Mouse (Mus musculus) embryonic fibroblast, embryonic 13.5 days (primary cell): ENCODE measurements around the gene Vrk1. TPM values are rescaled to one million over a fixed set of nuclear protein-coding genes. Genes with fewer than 3 reads are reported as not detected.

ENCODE experiments used
- H3K27ac ChIP-seq: 2 replicates; pipeline ENCODE4 v1.5.1; 2012; ENCODE audit warnings: low read length, control low read depth, inconsistent platforms; ENCODE audit not compliant: insufficient read depth
- H3K4me1 ChIP-seq: 2 replicates; pipeline ENCODE4 v1.6.1; 2011; ENCODE audit warnings: low read length; ENCODE audit not compliant: control insufficient read depth, insufficient read depth
- H3K4me3 ChIP-seq: 2 replicates; pipeline ENCODE4 v1.5.1; 2011; ENCODE audit warnings: mild to moderate bottlenecking, control low read depth, low read length; ENCODE audit not compliant: insufficient read depth
- CTCF ChIP-seq: IDR thresholded peaks from 2 replicates; pipeline ENCODE4 v1.5.1; 2011; ENCODE audit warnings: mild to moderate bottlenecking, control low read depth, low read length, moderate library complexity, borderline replicate concordance; ENCODE audit not compliant: insufficient read depth
- POLR2A ChIP-seq: IDR thresholded peaks from 2 replicates; pipeline ENCODE4 v1.6.1; 2011; ENCODE audit warnings: low read depth, mild to moderate bottlenecking, control low read depth, low read length, moderate library complexity
- polyA plus RNA-seq: library from polyadenylated mRNA; stranded (reverse); fragments of >200 nt; gene quantifications from 2 replicates; pipeline ENCODE4 v1.2.4, GENCODE M21; 2011; ENCODE audit warnings: low read depth; ENCODE audit not compliant: missing spikeins, insufficient read length

The Vrk1 gene
- 18.9 and 28.2 TPM in 2 replicates for polyA plus RNA-seq

GRCm38 (mm10) chr12:106010065-106010915, at the start of gene Vrk1:
Gene Vrk1, plus strand, starts transcription at chr12:106010228.
- H3K27ac ChIP-seq = no peak within 1 kb of the TSS
- H3K4me1 ChIP-seq = no peaks in the 10 kb centered on the region
- H3K4me3 ChIP-seq = peak within 1 kb of the TSS; percentile 98
- TF ChIP-seq POLR2A (peak; percentile 57), CTCF (no peak)

GRCm38 (mm10) chr12:105960592-105961330, 49.3 kb upstream of the Vrk1 start:
- Histone ChIP-seq H3K4me1 (no peaks in the 10 kb centered on the region), H3K27ac (no peak overlapping the region), H3K4me3 (no peak overlapping the region)
- TF ChIP-seq POLR2A = no peak
- TF ChIP-seq CTCF = no peak

- no peak overlapping the region for H3K27ac ChIP-seq
Observed at GRCm38 (mm10) chr12:105961667-105962066, 48.4 kb upstream of the Vrk1 start.

GRCm38 (mm10) chr12:105962103-105963011, 47.7 kb upstream of the Vrk1 start:
- TF ChIP-seq CTCF = peak; percentile 98
- no peak for TF ChIP-seq POLR2A
- Histone ChIP-seq H3K27ac (no peak overlapping the region), H3K4me3 (peak overlapping the region; percentile 46)

More at GRCm38 (mm10) chr12:105961667-105962066, 48.4 kb upstream of the Vrk1 start:
- Histone ChIP-seq H3K4me1 (no peaks in the 10 kb centered on the region), H3K4me3 (no peak overlapping the region)
- no peak for TF ChIP-seq POLR2A
- TF ChIP-seq CTCF = no peak

DNA sequence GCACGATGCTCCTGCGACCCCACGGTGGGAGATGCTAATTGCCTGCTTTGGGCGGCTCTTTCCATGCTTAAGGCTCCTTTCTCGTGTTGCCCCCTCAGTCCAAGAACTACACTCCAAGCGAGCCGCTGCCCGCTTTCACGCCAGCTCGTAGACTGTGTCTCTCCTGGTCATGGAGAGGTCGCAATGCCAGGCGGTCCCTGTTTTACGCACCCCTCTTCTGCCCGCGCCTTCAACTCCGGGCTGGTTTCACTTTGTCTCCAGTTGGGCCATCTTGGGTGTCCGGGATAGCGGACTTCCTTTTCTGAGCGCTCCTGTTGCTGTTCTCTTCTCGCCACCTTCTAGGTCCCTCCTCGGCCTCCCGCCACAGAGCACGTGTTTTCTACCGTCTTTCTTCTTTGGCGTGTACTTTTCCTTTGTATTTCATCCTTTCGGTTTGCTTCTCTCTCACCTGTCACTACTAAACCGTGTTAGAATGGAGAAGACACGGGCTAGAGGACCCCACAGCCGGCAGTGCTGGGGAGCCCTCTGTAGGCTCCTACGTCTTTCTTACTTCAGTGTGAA, 46.9 kb upstream of the Vrk1 start:
- Histone ChIP-seq H3K27ac (no peak overlapping the region), H3K4me3 (peak overlapping the region; percentile 46), H3K4me1 (no peaks in the 10 kb centered on the region)
- no peak for TF ChIP-seq POLR2A
- no peak for TF ChIP-seq CTCF

More at GRCm38 (mm10) chr12:105962103-105963011, 47.7 kb upstream of the Vrk1 start:
- H3K4me1 ChIP-seq = no peaks in the 10 kb centered on the region

DNA sequence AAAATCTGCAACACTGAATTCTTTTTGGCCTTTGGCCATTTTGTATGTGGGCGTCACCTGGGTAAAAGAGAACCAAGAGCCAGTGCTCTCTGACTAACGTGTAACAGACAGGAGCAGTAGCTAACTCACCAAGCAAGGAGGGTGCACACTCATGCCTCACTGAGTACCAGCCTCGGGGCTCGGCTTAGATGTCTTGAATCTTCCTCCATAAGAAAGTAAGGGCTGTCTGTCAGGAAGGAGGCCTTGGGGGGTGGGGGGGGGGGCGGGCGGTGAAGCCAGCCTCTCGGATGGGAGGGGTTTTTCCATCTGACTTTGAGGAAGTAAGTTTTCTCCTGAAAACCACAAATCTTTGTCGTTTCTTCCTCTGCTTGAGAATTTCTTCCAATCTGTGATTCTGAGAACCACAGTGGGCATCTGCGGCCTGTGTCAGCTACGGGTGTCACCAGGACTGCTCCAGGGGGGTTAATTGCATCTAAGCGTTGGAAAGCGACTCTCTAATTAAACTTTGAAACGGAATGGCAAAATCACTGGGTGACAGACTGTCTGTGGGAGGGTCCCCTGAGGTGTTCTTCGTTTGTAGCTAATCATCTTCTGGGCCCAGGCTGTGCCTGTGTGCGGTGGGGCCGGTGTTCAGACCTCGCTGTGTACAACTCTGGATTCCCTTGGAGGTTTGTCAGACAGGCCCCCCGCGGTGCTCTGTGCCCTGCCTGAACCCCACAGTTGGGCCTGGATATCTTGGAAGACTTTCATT, 43.0 kb upstream of the Vrk1 start:
- TF ChIP-seq CTCF = no peak
- no peak for TF ChIP-seq POLR2A
- H3K4me1 ChIP-seq = no peaks in the 10 kb centered on the region
- no peak overlapping the region for H3K4me3 ChIP-seq
- no peak overlapping the region for H3K27ac ChIP-seq

GRCm38 (mm10) chr12:105967806-105968205, 42.2 kb upstream of the Vrk1 start:
- TF ChIP-seq CTCF = no peak
- no peak for TF ChIP-seq POLR2A
- Histone ChIP-seq H3K27ac (no peak overlapping the region), H3K4me3 (no peak overlapping the region), H3K4me1 (no peaks in the 10 kb centered on the region)

GRCm38 (mm10) chr12:105971182-105971581, 38.8 kb upstream of the Vrk1 start:
- no peak overlapping the region for H3K4me3 ChIP-seq
- TF ChIP-seq POLR2A (no peak), CTCF (no peak)
- no peak overlapping the region for H3K27ac ChIP-seq
- H3K4me1 ChIP-seq = no peaks in the 10 kb centered on the region

GRCm38 (mm10) chr12:105972673-105973072, 37.4 kb upstream of the Vrk1 start:
- H3K27ac ChIP-seq = no peak overlapping the region
- no peaks in the 10 kb centered on the region for H3K4me1 ChIP-seq
- no peak for TF ChIP-seq POLR2A
- no peak for TF ChIP-seq CTCF
- H3K4me3 ChIP-seq = no peak overlapping the region
